Mouse (Mus musculus) fat pad, adult 2 months (tissue): ENCODE results near the gene Rel.
"Not testable (repeated sequence)": the region's sequence is repeated elsewhere in the genome, so short reads cannot be mapped to it uniquely, and the experiment has no call there.

ENCODE experiments used
- DNase-seq: peaks from one replicate; pipeline ENCODE4 v3.0.0-alpha.2; 2011; ENCODE audit warnings: low read depth, low spot score; ENCODE audit errors: extremely low read depth

Gene Rel

GRCm38 (mm10) chr11:23770760-23771506 is at the start of gene Rel:
Rel (minus strand) TSS chr11:23770970.
- no peak for DNase-seq

GRCm38 (mm10) chr11:23818745-23819144 is 48.0 kb upstream of the Rel start:
- no peak for DNase-seq

GRCm38 (mm10) chr11:23810741-23811140 is 40.0 kb upstream of the Rel start:
- DNase-seq: no peak

GRCm38 (mm10) chr11:23805716-23806115 is 34.9 kb upstream of the Rel start:
- no peak for DNase-seq

GRCm38 (mm10) chr11:23803136-23803535 is 32.4 kb upstream of the Rel start:
- no peak for DNase-seq

- no peak for DNase-seq
These were observed 31.5 kb upstream of the Rel start for GRCm38 (mm10) chr11:23802256-23802655.

- peak; percentile 56 for DNase-seq
These were observed 31.1 kb upstream of the Rel start for GRCm38 (mm10) chr11:23801851-23802250.

GRCm38 (mm10) chr11:23783677-23784076 is 12.9 kb upstream of the Rel start:
- not testable (repeated sequence) for DNase-seq

- DNase-seq: no peak
These were observed 12.3 kb upstream of the Rel start for GRCm38 (mm10) chr11:23783085-23783484.

GRCm38 (mm10) chr11:23782038-23782437 is 11.3 kb upstream of the Rel start:
- no peak for DNase-seq

GRCm38 (mm10) chr11:23778787-23779201 is 8.0 kb upstream of the Rel start:
- no peak for DNase-seq

GRCm38 (mm10) chr11:23772471-23772870 is 1.7 kb upstream of the Rel start:
- DNase-seq: no peak

- no peak for DNase-seq
These were observed 832 bp upstream of the Rel start for GRCm38 (mm10) chr11:23771507-23772097.

- DNase-seq: no peak
These were observed 335 bp downstream of the Rel start for GRCm38 (mm10) chr11:23770510-23770759.

- no peak for DNase-seq
These were observed 872 bp downstream of the Rel start for GRCm38 (mm10) chr11:23769686-23770509.

- DNase-seq: no peak
These were observed 1.7 kb downstream of the Rel start for GRCm38 (mm10) chr11:23769033-23769432.

GRCm38 (mm10) chr11:23767928-23768327 is 2.8 kb downstream of the Rel start:
- DNase-seq: no peak

- DNase-seq: not testable (repeated sequence)
These were observed 3.4 kb downstream of the Rel start for GRCm38 (mm10) chr11:23767369-23767768.

- no peak for DNase-seq
These were observed 8.1 kb downstream of the Rel start for GRCm38 (mm10) chr11:23762635-23763034.

GRCm38 (mm10) chr11:23758218-23758617 is 12.6 kb downstream of the Rel start:
- no peak for DNase-seq

GRCm38 (mm10) chr11:23754329-23754728 is 16.4 kb downstream of the Rel start:
- no peak for DNase-seq

- DNase-seq: no peak
These were observed 17.5 kb downstream of the Rel start for GRCm38 (mm10) chr11:23753136-23753710.
